Mouse (Mus musculus) thymus, adult 2 months (tissue): Measurements from ENCODE around the gene Spata19.

Source experiments
- CTCF ChIP-seq: fragments of 200-500 bp; IDR thresholded peaks from 2 replicates; pipeline ENCODE4 v1.5.1; 2012; ENCODE audit warnings: mild to moderate bottlenecking, control low read depth, low read length, moderate library complexity, borderline replicate concordance; ENCODE audit not compliant: control insufficient read depth, poor library complexity, insufficient read depth; ENCODE audit errors: extremely low read depth
- POLR2A ChIP-seq: fragments of 200-500 bp; IDR thresholded peaks from 2 replicates; pipeline ENCODE4 v1.6.1; 2012; ENCODE audit warnings: mild to moderate bottlenecking, low read length, control low read depth, moderate library complexity; ENCODE audit not compliant: control insufficient read depth, poor library complexity, insufficient read depth; ENCODE audit errors: extremely low read depth

DNA sequence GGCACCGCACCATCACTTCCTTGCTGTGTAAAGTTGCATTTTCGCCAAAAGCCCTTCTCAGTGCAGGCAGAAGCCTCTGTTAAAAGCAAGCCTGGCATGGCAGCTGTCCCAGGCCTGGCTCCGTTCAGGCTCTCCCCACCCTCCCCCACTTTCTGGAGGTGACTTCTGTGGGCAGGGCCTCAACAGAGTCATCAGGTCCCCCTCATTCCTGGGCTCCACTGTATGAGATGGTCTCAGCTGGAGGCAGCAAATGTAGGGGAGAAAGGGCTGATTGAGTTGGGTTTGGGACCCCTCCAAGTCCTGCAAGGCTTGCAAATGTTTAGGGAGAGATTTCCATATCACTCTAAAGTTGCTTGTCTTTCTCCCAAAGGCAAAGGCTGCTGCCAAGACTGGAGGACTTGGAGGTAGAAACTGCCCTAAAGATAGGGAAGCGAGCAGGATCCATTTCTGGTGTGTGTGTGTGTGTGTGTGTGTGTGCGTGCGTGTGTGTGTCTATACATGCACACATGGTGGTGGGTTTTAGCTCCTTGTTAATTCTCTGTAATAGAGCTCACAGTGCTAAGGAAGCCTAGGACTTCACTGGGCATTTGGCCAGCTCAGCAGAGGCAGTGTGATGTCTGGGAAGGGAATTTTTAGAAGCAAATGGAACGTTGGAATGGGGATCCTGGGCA, 40.9 kb downstream of the Spata19 start:
- TF ChIP-seq POLR2A, result no peak
- TF ChIP-seq CTCF, result no peak
